Mouse (Mus musculus) heart, adult 8-10 months (tissue): ENCODE data around the gene Gdf9. TPM values are rescaled to one million over a fixed set of nuclear protein-coding genes. Genes with fewer than 3 reads are reported as not detected.
A peak's percentile ranks its signal among the peaks of the same experiment; 100 is the strongest.
"Not testable (repeated sequence)": the region's sequence is repeated elsewhere in the genome, so short reads cannot be mapped to it uniquely, and the experiment has no call there.

ENCODE experiments used
- DNase-seq: peaks from one replicate; pipeline ENCODE4 v3.0.0; 2022; ENCODE audit warnings: low spot score
- total RNA-seq, 4 experiments: library from RNA; stranded (reverse); gene quantifications; 2 replicates each; pipeline ENCODE4 v1.2.4; 2022

The Gdf9 gene
- under 1 TPM; 0.14 to 0.44 (median 0.29) TPM for total RNA-seq

DNA sequence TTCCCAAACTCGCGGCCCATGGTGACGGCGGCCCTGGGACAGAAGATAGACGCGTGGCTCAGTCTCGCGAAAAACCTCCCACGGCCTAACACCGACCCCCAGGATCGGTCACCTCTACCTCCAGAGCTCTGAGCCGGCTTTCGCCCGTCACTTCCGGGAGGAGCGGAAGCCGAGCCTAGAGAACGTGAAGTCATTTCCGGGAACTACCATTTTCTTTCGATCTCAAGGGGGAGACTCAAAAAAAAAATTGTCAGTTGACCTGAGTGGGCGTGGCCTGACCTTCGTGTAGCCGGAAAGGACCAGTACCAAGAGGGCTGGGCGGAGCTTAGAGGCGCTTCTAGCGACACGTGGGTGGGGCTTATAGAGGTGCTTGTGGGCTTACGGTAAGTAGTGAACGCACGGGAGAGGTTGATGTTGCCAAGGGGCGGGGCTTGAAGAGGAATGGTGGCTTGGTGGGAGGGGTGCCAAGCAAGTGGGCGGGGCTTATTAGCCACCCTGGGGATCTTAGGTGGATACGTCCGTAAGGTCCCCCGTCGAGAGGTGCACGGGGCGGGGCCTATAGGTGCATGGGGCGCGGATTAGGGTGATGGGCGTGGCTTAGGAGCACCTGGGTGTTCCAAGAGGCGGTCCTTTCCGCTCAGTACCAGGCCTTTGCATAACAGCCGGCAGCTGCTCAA lies at the start of gene Gdf9, which contains the start of gene Uqcrq:
Gdf9 (plus strand) TSS at position 354 of the 677 bp plus-strand sequence.
Uqcrq (minus strand) TSS at position 162 of the 677 bp plus-strand sequence.
- DNase-seq: peak; percentile 98

GRCm38 (mm10) chr11:53383758-53384428 lies 46.9 kb upstream of the Gdf9 start:
- no peak for DNase-seq

GRCm38 (mm10) chr11:53393856-53394255 lies 37.0 kb upstream of the Gdf9 start:
- no peak for DNase-seq

- DNase-seq: no peak
Measured at GRCm38 (mm10) chr11:53403638-53404037, 27.2 kb upstream of the Gdf9 start.

- no peak for DNase-seq
Measured at GRCm38 (mm10) chr11:53411738-53412137, 19.1 kb upstream of the Gdf9 start.

GRCm38 (mm10) chr11:53413871-53414270 lies 17.0 kb upstream of the Gdf9 start:
- no peak for DNase-seq

- DNase-seq: no peak
Measured at GRCm38 (mm10) chr11:53418048-53418447, 12.8 kb upstream of the Gdf9 start.

DNA sequence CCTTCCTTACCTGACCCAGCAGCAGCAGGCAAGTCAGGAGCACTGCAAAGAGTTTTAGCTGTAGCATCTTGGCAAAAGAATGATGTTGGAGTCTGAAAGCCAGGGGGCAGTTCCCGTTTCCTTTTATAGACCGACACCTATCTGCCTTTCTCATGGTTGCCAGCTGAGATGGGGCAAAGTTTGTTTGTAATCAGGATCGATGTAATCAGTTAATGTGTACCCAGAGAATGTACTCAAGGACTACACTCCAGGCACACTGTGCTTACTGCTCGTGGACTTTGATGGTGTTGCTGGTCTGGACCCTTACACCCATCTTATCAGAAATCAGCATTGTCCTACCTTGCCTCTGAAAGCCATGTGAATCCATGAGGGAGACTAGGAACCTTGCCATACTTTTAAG lies 7.8 kb upstream of the Gdf9 start, which contains the start of gene Leap2:
Leap2 (minus strand) TSS at position 135 of the 400 bp plus-strand sequence.
- no peak for DNase-seq

- no peak for DNase-seq
Measured at GRCm38 (mm10) chr11:53424826-53425225, 6.0 kb upstream of the Gdf9 start.

- no peak for DNase-seq
Measured at GRCm38 (mm10) chr11:53425251-53425650, 5.6 kb upstream of the Gdf9 start.

GRCm38 (mm10) chr11:53425711-53426255 lies 5.0 kb upstream of the Gdf9 start:
- no peak for DNase-seq

GRCm38 (mm10) chr11:53426914-53427313 lies 3.9 kb upstream of the Gdf9 start:
- DNase-seq: not testable (repeated sequence)

DNA sequence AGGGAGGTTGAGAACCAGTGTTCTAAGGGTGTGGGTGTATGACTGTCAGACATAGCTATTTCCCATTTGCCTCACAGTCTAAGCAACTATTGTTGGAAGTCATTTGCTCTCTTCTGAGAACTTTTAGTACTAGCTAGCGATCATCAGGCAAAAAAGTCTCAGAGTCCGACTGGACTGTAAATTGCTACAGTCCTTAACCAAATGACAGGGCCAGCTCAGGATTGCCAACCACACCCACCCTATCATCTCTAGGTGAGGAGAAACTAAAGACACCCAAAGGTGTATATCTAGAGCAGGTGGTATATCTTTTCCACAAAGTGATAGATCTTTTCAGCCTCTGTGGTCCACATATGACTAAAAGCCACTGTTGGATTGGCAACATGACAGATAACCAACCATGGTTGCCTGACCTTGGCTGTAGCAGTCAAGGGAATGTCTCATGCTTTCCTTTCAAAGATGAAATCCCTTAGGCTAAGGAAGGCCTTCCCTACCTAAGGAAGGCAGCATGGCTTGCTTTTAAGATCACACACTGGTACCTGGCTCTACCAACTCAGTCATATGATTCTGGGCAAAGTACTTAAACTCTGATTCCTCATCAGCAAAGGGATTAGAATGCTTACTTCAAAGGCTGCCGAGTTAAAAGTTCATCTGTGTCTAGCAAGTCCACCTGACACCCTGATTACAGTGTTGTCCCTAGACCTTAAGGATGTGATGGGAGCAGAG lies 2.7 kb upstream of the Gdf9 start:
- DNase-seq: no peak

- DNase-seq: no peak
Measured at GRCm38 (mm10) chr11:53428716-53429057, 2.1 kb upstream of the Gdf9 start.

DNA sequence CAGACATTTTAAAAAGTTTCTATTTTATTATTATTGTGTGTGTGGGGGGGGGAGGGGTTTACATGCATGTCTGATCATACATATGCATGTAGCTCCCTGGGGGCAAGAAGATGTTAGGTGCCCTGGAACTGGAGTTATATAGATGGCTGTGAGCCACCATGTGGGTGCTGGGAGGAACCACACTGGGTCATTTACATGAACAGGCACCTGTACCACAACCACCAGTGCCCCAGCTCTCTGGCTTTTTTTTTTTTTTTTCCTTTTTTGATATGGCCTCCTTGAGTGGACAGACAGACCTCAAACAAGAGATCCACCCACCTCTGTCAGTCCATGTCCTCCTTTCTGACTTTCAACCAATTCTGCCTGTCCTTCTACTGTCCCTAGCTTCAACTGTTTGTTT lies 1.6 kb upstream of the Gdf9 start:
- DNase-seq: no peak

- no peak for DNase-seq
Measured at GRCm38 (mm10) chr11:53430300-53430669, 538 bp upstream of the Gdf9 start.

DNA sequence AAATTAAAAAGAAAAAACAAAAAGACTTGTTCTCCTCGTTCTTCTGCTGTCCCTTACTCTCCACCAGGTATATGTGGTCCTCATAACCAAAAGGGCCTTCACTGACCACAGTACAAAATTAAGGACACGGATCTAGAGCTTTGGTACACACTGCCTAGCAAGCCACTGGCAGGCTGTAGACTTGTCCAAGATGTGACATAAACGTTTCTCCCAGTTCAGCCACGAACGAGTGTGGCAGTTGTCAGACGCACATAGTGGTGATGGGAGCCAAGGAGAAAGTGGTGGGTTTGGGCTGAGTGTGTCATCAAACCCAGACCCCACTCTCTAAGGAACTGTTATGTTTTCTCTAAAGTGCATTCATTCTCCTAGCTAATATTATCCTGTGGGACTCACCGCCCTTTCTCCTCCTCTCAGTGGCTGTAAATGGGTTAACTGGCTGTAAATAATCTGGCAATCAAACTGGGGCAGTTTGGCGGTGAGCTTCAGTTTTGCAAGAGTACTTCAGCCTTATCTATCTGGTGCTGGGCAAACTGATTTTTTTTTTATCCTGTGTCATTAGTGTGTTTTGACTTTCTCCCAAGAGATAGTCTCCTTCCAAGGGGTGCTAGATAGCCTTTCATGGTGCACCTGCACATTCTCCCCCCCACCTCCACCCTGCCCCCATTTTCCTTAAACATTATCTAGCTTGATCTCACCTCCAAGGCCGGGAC lies 679 bp downstream of the Gdf9 start:
- DNase-seq: no peak

GRCm38 (mm10) chr11:53433057-53433456 lies 2.2 kb downstream of the Gdf9 start:
- no peak for DNase-seq

DNA sequence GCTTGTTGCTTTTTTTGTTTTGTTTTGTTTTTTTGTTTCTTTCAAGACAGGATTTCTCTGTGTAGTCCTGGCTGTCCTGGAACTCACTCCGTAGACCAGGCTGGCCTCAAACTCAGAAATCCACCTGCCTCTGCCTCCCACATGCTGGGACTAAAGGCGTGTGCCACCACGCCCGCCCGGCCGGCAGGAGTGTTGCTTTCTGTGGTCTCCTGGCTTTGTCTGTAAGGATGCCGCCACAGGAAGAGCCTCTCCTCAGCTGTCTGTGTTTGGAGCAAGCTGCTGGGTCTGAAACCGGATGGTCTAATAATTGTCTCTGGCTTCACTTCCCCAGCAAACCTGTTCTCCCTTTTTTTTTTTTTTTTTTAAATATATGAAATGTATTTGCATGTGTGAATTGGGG lies 4.7 kb downstream of the Gdf9 start:
- DNase-seq: no peak

DNA sequence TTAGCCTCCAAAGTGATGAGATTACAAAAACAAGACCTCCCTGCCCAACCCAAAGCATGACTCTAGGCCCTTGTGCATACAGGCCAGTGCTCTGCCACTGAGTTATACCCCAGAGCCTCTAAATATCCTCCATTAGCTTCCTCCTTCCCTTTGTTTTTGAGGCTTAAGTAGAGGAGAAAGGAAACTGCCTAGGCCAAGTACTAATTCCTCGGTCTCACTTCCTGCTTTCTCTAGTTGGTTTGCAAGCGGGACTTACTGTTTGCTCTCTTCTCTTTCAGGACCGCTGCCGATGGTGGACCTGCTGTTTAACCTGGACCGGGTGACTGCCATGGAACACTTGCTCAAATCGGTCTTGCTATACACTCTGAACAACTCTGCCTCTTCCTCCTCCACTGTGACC lies 5.5 kb downstream of the Gdf9 start:
- no peak for DNase-seq

DNA sequence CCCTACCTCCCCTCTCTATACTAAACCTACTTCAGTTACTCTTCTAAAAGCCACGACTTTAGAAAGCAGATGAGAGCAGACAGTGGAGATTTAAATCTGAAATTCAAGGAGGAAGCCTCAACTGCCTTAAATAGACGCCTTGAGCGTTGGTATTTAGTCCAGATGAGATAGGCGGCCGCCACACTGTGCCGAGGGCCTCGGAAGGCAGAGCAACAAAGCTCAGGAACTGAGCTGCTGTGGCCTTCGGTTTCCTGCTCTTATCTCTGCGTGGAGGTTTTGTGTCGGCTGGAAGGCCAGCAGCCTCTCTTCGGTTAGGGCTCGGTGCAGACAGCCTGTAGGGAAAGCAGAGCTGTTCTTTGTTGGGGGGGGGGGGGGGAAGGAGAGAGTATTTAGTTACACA lies 11.1 kb downstream of the Gdf9 start:
- DNase-seq: no peak

DNA sequence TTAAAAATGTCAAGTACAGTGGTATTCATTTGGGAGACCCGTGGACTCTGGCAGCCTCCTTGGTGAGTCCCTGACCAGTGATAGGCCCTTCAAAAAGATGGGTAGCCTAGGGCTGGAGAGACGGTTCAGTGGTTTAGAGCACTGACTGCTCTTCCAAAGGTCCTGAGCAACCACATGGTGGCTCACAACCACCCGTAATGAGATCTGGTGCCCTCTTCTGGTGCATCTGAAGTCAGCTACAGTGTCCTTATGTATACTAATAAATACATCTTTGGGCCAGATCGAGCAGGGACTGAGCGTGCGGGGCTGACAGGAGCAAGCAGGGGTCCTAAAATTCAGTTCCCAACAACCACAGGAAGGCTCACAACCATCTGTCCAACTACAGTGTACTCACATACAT lies 13.0 kb downstream of the Gdf9 start:
- DNase-seq: no peak
